8 mouse cellular contexts compared by ENCODE assay signal in genomic region chr11:119125929-119126861, GRCm38 (mm10). TPM values are rescaled to one million over a fixed set of nuclear protein-coding genes. Genes with fewer than 3 reads are reported as not detected.
DNase-seq lines count a peak whose midpoint lies in the region; ATAC-seq and TF ChIP-seq lines count a peak whose summit lies in the region.

No protein-coding gene starts in this region.

- H3K36me3 ChIP-seq in forebrain, embryonic 16.5 days (ENCODE audit: control insufficient read depth, insufficient read depth) = no peaks in the 10 kb centered on the region
- H3K36me3 ChIP-seq in lung, embryonic 15.5 days = no peaks in the 10 kb centered on the region

- no peak overlapping the region for H3K4me2 ChIP-seq in forebrain, embryonic 16.5 days (ENCODE audit: low read length)
- peak overlapping the region; percentile 32 for H3K4me2 ChIP-seq in lung, embryonic 15.5 days

- H3K9ac ChIP-seq in forebrain, embryonic 16.5 days (replicated peaks; ENCODE audit: low read depth, low read length) = peak overlapping the region; percentile 46; the same call in 1 of the 2 replicates
- peak overlapping the region; percentile 14; the same call in 1 of the 2 replicates for H3K9ac ChIP-seq in lung, embryonic 15.5 days

- 41% methylated on average over 23 of the region's 23 CpGs for WGBS in forebrain, embryonic 16.5 days
- 25% methylated on average over 23 of the region's 23 CpGs for WGBS in lung, embryonic 15.5 days
- WGBS in olfactory bulb, adult 2 months = 44% methylated on average over 23 of the region's 23 CpGs

- ATAC-seq in frontal cortex, adult (ENCODE audit: low TSS enrichment) = no peak
- ATAC-seq in forebrain, embryonic 16.5 days = peak; percentile 31
- ATAC-seq in lung, embryonic 15.5 days (ENCODE audit: borderline replicate concordance, extremely low read depth, low FRiP score, low TSS enrichment) = peak; percentile 87

- TF ChIP-seq CTCF in layer of hippocampus, adult 2 months (conservative IDR thresholded peaks at IDR 0.05) = peak; percentile 78
- TF ChIP-seq CTCF in olfactory bulb, adult 2 months (IDR thresholded peaks at IDR 0.05; ENCODE audit: insufficient read depth, low read depth, low read length) = 0 out of 2 replicates have a peak, but pooled peaks have one; percentile 18

- H3K9me3 ChIP-seq in forebrain, embryonic 16.5 days (ENCODE audit: control insufficient read depth, low read length) = no peaks in the 10 kb centered on the region
- H3K9me3 ChIP-seq in lung, embryonic 15.5 days = no peaks in the 10 kb centered on the region

- 0 out of 2 replicates have a peak overlapping the region, but pooled peaks have one; percentile 10 for H3K27ac ChIP-seq in forebrain, embryonic 16.5 days (ENCODE audit: low read length)
- 0 out of 2 replicates have a peak overlapping the region, but pooled peaks have one; percentile 9 for H3K27ac ChIP-seq in layer of hippocampus, adult 2 months
- H3K27ac ChIP-seq in lung, embryonic 15.5 days = peak overlapping the region; percentile 82
- peak overlapping the region; percentile 32; the same call in 1 of the 2 replicates for H3K27ac ChIP-seq in olfactory bulb, adult 2 months (ENCODE audit: insufficient read depth, low read depth, low read length)

- no peaks in the 10 kb centered on the region for H3K27me3 ChIP-seq in forebrain, embryonic 16.5 days (replicated peaks; ENCODE audit: control insufficient read depth, insufficient read depth, low read length)
- peaks cover 10% of the 10 kb centered on the region; the same call in 1 of the 2 replicates for H3K27me3 ChIP-seq in lung, embryonic 15.5 days

- peak; percentile 58 to 60 for DNase-seq in frontal cortex, postnatal 10 days (ENCODE audit: low spot score in 2 of 2)
- DNase-seq in heart, postnatal 36 days = peak; percentile 83
- DNase-seq in layer of hippocampus, adult 2 months (ENCODE audit: low spot score in 2 of 2) = peak; percentile 25 to 37
- DNase-seq in urinary bladder, postnatal 4 days (ENCODE audit: low spot score in 2 of 2) = peak; percentile 91 to 92

- H3K4me1 ChIP-seq in forebrain, embryonic 16.5 days (replicated peaks; ENCODE audit: control insufficient read depth, insufficient read depth, low read length) = peaks cover 42% of the 10 kb centered on the region
- H3K4me1 ChIP-seq in lung, embryonic 15.5 days = peaks cover 56% of the 10 kb centered on the region
- H3K4me1 ChIP-seq in olfactory bulb, adult 2 months (ENCODE audit: control insufficient read depth, insufficient read depth, low read length) = peaks cover 62% of the 10 kb centered on the region

- intact Hi-C loops in heart, postnatal 36 days (cut with DNase I) = loop anchor here (1.0 to 2.0 kb wide), 3 partner anchors 33 to 92 kb away; no protein-coding TSS in a partner anchor

- no peak overlapping the region for H3K4me3 ChIP-seq in forebrain, embryonic 16.5 days (replicated peaks; ENCODE audit: low read length)
- H3K4me3 ChIP-seq in layer of hippocampus, adult 2 months = no peak overlapping the region
- H3K4me3 ChIP-seq in lung, embryonic 15.5 days = no peak overlapping the region
- no peak overlapping the region for H3K4me3 ChIP-seq in olfactory bulb, adult 2 months (ENCODE audit: insufficient read depth, low read depth, low read length)

- TF ChIP-seq POLR2A in olfactory bulb, adult 2 months (IDR thresholded peaks at IDR 0.05; ENCODE audit: insufficient read depth, low read depth, low read length) = 0 out of 2 replicates have a peak, but pooled peaks have one; percentile 20

RNA-seq across cellular contexts. Expression of gene Cbx4, which starts 40.2 kb away (rescaled TPM):
- polyA plus RNA-seq in forebrain, embryonic 16.5 days (2015; fragmentation: Nextera tagmentation; extraction: Ambion mirVana) = 18.1 and 18.5 TPM in 2 replicates
- 10 to 100 TPM; 11.5 to 13.6 TPM for total RNA-seq in heart, postnatal 36 days (2021)
- 10 to 100 TPM; 53.7 to 60.4 TPM for total RNA-seq in layer of hippocampus, adult 2 months (2021)
- 13.3 and 14.1 TPM in 2 replicates for polyA plus RNA-seq in lung, embryonic 15.5 days (2015; fragmentation: Nextera tagmentation; extraction: Ambion mirVana)
- not detected in 2 replicates for polyA plus RNA-seq in olfactory bulb, adult 2 months (2012; ENCODE audit: insufficient read depth, insufficient read length, low replicate concordance, missing spikeins)

Comparison
In these comparisons a context has a peak if more than half of its experiments do, and no peak if none do; other contexts are left out.
1. DNase-seq: peak in every context shown above with its lines; median percentile 92 in urinary bladder, postnatal 4 days; 83 in heart, postnatal 36 days; 59 in frontal cortex, postnatal 10 days; 31 in layer of hippocampus, adult 2 months.
2. H3K27ac ChIP-seq: peak in every context shown above with its lines; median percentile 82 in lung, embryonic 15.5 days; 32 in olfactory bulb, adult 2 months; 10 in forebrain, embryonic 16.5 days; 9 in layer of hippocampus, adult 2 months.